Mouse (Mus musculus) fat pad, adult 2 months (tissue): ENCODE results near the gene Klhl5.
"Not testable (repeated sequence)": the region's sequence is repeated elsewhere in the genome, so short reads cannot be mapped to it uniquely, and the experiment has no call there.

Experiments used
- DNase-seq: peaks from one replicate; pipeline ENCODE4 v3.0.0-alpha.2; 2011; ENCODE audit warnings: low read depth, low spot score; ENCODE audit errors: extremely low read depth

Klhl5 gene

GRCm38 (mm10) chr5:65096805-65097204 lies 10.5 kb upstream of the Klhl5 start:
- DNase-seq, result no peak

GRCm38 (mm10) chr5:65097457-65097856 lies 9.9 kb upstream of the Klhl5 start:
- no peak for DNase-seq

GRCm38 (mm10) chr5:65100002-65100401 lies 7.3 kb upstream of the Klhl5 start:
- no peak for DNase-seq

GRCm38 (mm10) chr5:65101209-65101608 lies 6.1 kb upstream of the Klhl5 start:
- DNase-seq, result no peak

GRCm38 (mm10) chr5:65101621-65102020 lies 5.7 kb upstream of the Klhl5 start:
- no peak for DNase-seq

- DNase-seq, result no peak
These were observed 5.2 kb upstream of the Klhl5 start for GRCm38 (mm10) chr5:65102026-65102640.

- DNase-seq, result no peak
These were observed 4.7 kb upstream of the Klhl5 start for GRCm38 (mm10) chr5:65102641-65103042.

GRCm38 (mm10) chr5:65107773-65108432 lies 564 bp downstream of the Klhl5 start:
- DNase-seq, result no peak

GRCm38 (mm10) chr5:65112225-65112624 lies 4.9 kb downstream of the Klhl5 start:
- DNase-seq, result not testable (repeated sequence)

- DNase-seq, result no peak
These were observed 6.0 kb downstream of the Klhl5 start for GRCm38 (mm10) chr5:65113323-65113722.

GRCm38 (mm10) chr5:65116789-65117188 lies 9.4 kb downstream of the Klhl5 start:
- no peak for DNase-seq

GRCm38 (mm10) chr5:65119495-65119894 lies 12.2 kb downstream of the Klhl5 start:
- no peak for DNase-seq

- no peak for DNase-seq
These were observed 12.6 kb downstream of the Klhl5 start for GRCm38 (mm10) chr5:65119918-65120317.

GRCm38 (mm10) chr5:65122616-65123015 lies 15.3 kb downstream of the Klhl5 start:
- DNase-seq, result no peak

- no peak for DNase-seq
These were observed 18.8 kb downstream of the Klhl5 start for GRCm38 (mm10) chr5:65126137-65126536.

GRCm38 (mm10) chr5:65128481-65128880 lies 21.1 kb downstream of the Klhl5 start:
- DNase-seq, result no peak

- no peak for DNase-seq
These were observed 23.3 kb downstream of the Klhl5 start for GRCm38 (mm10) chr5:65130528-65131210.

GRCm38 (mm10) chr5:65131211-65131879 lies 24.0 kb downstream of the Klhl5 start:
- no peak for DNase-seq

GRCm38 (mm10) chr5:65136159-65136558 lies 28.8 kb downstream of the Klhl5 start:
- no peak for DNase-seq

GRCm38 (mm10) chr5:65137073-65137472 lies 29.7 kb downstream of the Klhl5 start:
- DNase-seq, result no peak

GRCm38 (mm10) chr5:65141242-65141641 lies 33.9 kb downstream of the Klhl5 start:
- DNase-seq, result peak; percentile 16

- DNase-seq, result peak; percentile 18
These were observed 34.9 kb downstream of the Klhl5 start for GRCm38 (mm10) chr5:65142247-65142646.
